Mouse (Mus musculus) gastrocnemius, postnatal 36 days (tissue): Measurements from ENCODE around the gene Nop2. TPM values are rescaled to one million over a fixed set of nuclear protein-coding genes. Genes with fewer than 3 reads are reported as not detected.

Experiments used
- microRNA-seq, 2 experiments: library from miRNA; unstranded; fragments of <30 nt; microRNA quantifications; one replicate each; pipeline ENCODE4 v1.2.0; 2021
- total RNA-seq, 2 experiments: library from RNA; stranded (reverse); gene quantifications; 2 replicates each; pipeline ENCODE4 v1.2.3; 2021

Gene Nop2
- total RNA-seq, 2 experiments from 2014 or later: 14.6 to 19.0 TPM

Small RNA genes within 50 kb of the gene (microRNA-seq; reads per million reads assigned to microRNA genes)
- gene Mir7045: 0 reads per million in 2 experiments

Other genes starting within 250 kb of the Nop2 start
- gene Cd4, start 243.7 kb upstream of the Nop2 start, total RNA-seq: 1 to 10 TPM in 1 of 2 experiments, not detected in 1; 2.8 TPM
- under 1 TPM in 1 of 2 experiments, not detected in 1; 0.25 TPM for gene Lag3, start 220.2 kb upstream of the Nop2 start, total RNA-seq
- gene Ptms, start 211.8 kb upstream of the Nop2 start, total RNA-seq: 100 to 1,000 TPM; 101 to 129 TPM
- gene Mlf2, start 200.5 kb upstream of the Nop2 start, total RNA-seq: 100 to 1,000 TPM; 201 to 209 TPM
- gene Cops7a, start 166.4 kb upstream of the Nop2 start, total RNA-seq: 100 to 1,000 TPM in 1 of 2 experiments, 10 to 100 TPM in 1; 98.3 to 107 TPM
- 1 to 10 TPM in 1 of 2 experiments, under 1 TPM in 1; 0.10 to 1.3 TPM for gene Pianp, start 135.2 kb upstream of the Nop2 start, total RNA-seq
- gene Zfp384, start 122.8 kb upstream of the Nop2 start, total RNA-seq: 10 to 100 TPM; 20.3 to 22.8 TPM
- gene Ing4, start 92.1 kb upstream of the Nop2 start, total RNA-seq: 10 to 100 TPM; 26.4 to 31.1 TPM
- 1 to 10 TPM; 2.5 to 2.7 TPM for gene Acrbp, start 82.2 kb upstream of the Nop2 start, total RNA-seq
- not detected for gene Lpar5, start 64.0 kb upstream of the Nop2 start, total RNA-seq
- gene Chd4, start 35.9 kb upstream of the Nop2 start, total RNA-seq: 10 to 100 TPM; 67.6 to 72.2 TPM
- gene Iffo1, start 13.3 kb downstream of the Nop2 start, total RNA-seq: 10 to 100 TPM; 11.6 to 12.3 TPM
- gene Gapdh, start 34.6 kb downstream of the Nop2 start, total RNA-seq: over 10,000 TPM; 11,568 to 13,182 TPM
- gene Ncapd2, start 59.8 kb downstream of the Nop2 start, total RNA-seq: 10 to 100 TPM in 1 of 2 experiments, 1 to 10 TPM in 1; 8.0 to 13.7 TPM
- gene Mrpl51, start 59.9 kb downstream of the Nop2 start, total RNA-seq: 100 to 1,000 TPM; 212 to 225 TPM
- gene Vamp1, start 83.6 kb downstream of the Nop2 start, total RNA-seq: 10 to 100 TPM; 16.6 to 17.4 TPM
- gene Tapbpl, start 100.0 kb downstream of the Nop2 start, total RNA-seq: 1 to 10 TPM; 2.1 to 2.3 TPM
- gene Cd27, start 105.1 kb downstream of the Nop2 start, total RNA-seq: 1 to 10 TPM in 1 of 2 experiments, under 1 TPM in 1; 0.57 to 1.5 TPM
- gene Tuba3a, start 154.1 kb downstream of the Nop2 start, total RNA-seq: not detected
- gene Ltbr, start 182.0 kb downstream of the Nop2 start, total RNA-seq: 10 to 100 TPM; 20.3 to 21.7 TPM
- gene Scnn1a, start 188.8 kb downstream of the Nop2 start, total RNA-seq: under 1 TPM; 0.15 to 0.36 TPM
- 10 to 100 TPM; 21.9 to 28.7 TPM for gene Tnfrsf1a, start 217.5 kb downstream of the Nop2 start, total RNA-seq
- not detected for gene Plekhg6, start 248.9 kb downstream of the Nop2 start, total RNA-seq